Mouse (Mus musculus): ENCODE results near the gene Pappa. TPM values are rescaled to one million over a fixed set of nuclear protein-coding genes. Genes with fewer than 3 reads are reported as not detected.
A peak's percentile ranks its signal among the peaks of the same experiment; 100 is the strongest.

Gene Pappa
- 0.30 and 0.57 TPM in 2 replicates for polyA plus RNA-seq (2012; rRNA removed)

DNA sequence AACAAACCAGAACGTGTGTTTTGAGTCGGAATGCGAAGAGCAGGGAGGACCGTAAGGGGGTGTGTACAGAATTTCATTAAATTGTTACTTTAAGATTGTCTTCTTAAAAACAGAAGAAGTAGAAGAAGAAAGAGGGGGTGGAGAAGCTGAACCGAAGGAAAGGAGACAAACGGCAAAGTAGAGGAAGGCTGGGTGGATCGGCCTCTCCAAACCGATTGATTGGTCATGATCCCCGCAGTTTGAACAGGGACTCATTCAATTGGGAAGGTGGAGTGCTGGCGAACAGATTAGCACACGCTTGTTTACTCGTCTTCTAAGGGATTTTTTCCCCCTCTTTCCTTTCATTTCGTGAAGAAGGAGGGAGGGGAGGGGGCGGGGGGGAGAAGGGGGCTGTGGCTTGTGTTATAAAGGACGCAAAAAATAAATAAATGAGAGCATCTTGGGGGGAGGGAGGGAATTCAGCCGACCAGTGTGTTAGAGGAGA lies at the start of gene Pappa:
TSS of gene Pappa (plus strand) at position 434 of the 484 bp plus-strand sequence.
- DNase-seq (ENCODE audit: low read depth) = no peak

DNA sequence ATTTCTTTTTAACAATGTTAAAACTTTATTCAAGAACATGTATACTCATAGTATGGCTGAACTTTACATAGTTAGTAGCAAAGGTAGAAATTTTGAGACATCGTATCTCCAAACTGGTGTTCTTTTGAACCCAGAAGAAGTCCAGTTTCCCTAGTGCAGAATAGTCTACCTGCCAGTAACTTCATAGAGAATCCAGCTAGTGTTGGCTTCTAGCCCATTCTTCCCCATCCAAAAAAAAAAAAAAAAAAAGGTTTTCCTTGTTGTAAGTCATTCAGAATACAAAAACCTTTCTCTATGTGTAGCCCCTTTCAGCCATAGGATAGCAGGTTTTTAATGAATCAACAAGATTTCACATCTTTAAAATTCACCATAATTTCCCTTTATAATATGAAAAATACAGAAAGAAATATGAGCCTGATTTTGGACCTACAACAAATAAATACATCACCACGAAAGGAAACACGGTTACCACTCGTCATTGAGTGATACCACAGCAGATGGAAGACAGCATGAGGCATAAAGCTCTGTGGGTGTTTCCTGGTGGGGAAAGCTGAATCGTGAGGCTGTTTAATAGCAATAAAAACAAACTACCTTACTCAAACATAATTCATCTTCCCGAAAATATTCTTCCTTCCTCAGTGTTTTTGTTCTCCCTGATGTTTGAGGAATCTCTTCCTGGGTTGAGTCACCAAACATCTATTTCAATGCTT lies 45.9 kb upstream of the Pappa start:
- no peak for DNase-seq (ENCODE audit: low read depth)

DNA sequence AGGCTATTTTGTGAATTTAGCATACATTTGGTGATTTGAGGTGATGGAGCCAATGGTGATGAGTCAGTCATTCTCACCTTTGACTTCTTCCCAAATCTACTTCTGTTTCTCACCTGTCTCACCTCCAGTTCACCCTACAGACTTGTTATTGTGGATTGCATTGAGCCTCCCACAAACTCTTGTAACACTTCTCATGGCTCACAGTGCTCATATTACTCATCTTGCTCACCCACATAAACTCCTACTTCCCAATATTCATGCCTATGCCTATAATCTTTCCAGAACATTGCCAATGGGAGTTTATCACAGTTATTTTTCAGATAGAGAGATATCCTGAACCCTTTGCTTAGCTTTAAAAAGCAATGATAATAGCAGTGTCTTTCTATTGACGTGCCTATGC lies 37.1 kb upstream of the Pappa start:
- DNase-seq (ENCODE audit: low read depth) = peak; percentile 28

DNA sequence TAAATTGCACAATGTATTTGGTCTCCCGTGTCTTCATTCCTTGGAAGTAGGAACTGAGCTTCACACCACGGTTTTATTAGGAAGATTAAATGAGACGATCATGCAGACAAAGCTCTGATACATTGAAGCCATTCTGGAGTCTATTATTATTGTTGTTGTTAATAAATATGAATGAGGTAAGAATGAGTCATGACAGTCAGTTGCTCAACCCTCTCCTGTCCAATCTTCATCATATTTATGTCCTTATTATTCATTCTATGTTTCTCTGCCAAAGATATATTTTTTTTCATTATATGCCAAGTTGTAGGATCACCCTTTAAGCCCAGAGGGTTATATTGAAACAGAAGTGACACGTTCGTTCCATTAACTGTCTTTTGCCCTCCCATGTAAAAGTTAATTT lies 36.4 kb upstream of the Pappa start:
- DNase-seq (ENCODE audit: low read depth) = no peak

DNA sequence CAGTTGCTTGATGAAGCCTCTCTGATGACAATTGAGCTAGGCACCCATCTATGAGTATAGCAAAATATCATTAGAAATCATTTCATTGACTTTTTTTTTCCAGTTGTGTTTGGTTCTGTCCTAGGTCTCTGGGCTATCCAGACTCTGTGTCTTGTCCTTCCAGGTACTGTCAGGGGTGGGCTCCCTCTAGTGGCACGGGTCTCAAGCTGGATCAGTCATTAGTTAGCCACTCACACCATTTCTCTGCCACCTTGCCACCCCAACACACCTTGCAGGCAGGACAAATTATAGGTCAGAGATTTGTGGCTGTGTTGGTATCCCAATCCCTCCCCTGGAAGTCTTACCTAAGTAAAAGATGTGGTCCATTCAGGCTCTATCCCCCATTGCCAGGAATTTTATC lies 31.8 kb upstream of the Pappa start:
- no peak for DNase-seq (ENCODE audit: low read depth)

DNA sequence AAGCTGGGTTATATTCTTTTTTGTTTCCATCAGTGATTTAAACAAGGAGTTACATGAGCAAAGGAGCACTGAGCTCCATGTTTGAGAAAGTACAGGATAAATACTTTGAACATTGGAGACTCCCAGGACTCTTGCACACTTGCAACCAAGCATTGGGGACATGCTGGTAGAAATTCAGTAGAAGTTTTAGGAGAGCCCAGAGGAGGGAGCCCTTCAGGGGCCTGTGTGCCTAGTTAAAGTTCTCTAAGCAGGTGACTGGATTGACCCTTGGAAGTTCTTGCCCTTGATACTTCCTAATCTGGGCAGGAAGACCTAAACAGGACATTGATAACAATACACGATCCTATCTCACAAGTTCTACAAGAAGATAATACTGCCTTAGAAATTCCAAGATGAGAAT lies 3.6 kb upstream of the Pappa start:
- no peak for DNase-seq (ENCODE audit: low read depth)

DNA sequence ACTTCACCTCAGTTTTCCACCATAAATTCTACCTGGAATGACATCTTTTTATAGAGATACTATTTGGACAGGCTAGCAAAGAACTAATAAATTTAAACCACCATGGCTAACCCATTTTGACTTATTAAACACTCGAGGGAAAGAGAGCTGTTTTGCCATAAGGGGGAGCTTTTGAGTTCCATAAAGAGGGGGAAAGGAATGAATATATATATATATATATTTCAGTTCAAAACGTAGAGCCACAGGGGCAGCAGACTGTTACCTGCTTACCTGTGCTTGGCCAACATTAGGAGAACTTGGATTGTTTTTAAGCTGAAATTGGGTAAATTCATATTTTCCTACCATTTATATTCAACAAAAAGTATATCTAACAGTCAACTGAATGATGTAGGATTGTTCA lies 1.1 kb upstream of the Pappa start:
- no peak for DNase-seq (ENCODE audit: low read depth)

DNA sequence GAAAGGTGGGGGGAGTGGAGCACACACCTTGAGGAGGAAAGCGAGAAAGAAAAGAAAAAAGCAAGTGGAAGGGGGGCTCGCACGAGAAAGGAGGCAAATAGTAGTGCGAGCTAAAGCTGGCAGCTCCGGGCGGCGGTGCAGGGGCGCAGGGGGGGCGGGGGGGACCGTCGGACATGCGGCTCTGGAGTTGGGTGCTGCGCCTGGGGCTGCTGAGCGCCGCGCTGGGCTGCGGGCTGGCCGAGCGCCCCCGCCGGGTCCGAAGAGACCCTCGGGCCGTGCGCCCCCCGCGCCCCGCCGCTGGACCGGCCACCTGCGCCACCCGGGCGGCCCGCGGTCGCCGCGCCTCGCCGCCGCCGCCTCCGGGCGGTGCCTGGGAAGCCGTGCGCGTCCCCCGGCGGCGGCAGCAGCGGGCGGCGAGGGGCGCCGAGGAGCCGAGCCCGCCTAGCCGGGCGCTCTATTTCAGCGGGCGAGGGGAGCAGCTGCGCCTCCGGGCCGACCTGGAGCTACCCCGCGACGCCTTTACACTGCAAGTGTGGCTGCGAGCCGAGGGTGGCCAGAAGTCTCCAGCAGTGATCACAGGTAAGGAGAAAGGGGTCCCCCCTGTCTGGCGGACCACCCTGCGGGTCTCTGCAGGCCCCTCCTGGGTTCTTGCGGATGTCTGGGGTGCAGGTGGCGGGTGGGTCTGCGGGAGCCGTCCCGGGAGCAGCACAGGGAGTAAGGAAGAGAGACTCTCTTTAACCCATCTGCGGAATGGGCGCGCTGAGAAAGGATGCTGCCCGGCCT lies 586 bp downstream of the Pappa start:
- DNase-seq (ENCODE audit: low read depth) = no peak

DNA sequence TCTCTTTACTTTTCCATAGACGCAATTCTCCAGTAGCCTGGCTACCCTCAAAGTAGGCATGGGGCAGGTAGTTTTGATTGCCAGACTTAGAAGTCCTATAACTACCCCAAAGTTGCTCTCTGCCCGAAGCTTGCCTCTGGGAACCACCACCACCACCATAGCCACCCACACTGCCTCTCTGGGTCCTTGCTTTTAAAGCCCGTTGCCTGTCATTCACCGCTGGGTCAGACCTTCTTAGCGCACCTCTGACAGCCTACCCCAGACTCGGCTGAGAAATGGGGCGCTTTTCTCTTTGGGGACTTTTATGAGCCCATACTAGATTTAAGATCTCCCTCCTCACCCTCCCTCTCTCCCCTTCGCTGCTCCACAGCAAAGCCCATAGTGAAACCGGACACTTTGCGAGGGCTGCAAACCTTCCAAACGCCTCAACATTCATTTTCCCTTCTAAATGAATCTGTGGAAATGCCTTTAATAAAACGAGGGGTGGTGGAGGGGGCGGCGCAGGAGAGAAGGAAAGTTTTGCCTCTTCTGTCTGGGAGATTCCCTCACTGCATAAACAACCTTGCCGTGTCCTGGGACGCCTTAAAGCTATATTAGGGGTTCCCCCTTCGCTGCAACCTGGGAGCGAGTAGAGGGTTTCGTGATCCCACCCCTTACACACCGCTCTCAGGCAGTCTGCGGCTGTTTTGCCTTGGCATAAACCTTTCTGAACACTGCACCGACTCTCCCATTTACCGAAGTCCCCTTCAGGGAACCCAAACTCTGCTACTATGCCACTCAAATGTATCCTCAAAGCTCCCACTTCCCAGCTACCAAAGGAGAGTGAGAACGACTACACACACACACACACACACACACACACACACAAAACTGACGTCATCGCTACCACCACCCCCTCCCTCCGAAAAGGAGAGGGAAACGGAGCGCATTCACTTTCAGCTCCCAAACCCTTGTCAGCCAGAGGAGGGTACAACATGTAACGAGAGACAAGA lies 1.7 kb downstream of the Pappa start:
- DNase-seq (ENCODE audit: low read depth) = no peak

DNA sequence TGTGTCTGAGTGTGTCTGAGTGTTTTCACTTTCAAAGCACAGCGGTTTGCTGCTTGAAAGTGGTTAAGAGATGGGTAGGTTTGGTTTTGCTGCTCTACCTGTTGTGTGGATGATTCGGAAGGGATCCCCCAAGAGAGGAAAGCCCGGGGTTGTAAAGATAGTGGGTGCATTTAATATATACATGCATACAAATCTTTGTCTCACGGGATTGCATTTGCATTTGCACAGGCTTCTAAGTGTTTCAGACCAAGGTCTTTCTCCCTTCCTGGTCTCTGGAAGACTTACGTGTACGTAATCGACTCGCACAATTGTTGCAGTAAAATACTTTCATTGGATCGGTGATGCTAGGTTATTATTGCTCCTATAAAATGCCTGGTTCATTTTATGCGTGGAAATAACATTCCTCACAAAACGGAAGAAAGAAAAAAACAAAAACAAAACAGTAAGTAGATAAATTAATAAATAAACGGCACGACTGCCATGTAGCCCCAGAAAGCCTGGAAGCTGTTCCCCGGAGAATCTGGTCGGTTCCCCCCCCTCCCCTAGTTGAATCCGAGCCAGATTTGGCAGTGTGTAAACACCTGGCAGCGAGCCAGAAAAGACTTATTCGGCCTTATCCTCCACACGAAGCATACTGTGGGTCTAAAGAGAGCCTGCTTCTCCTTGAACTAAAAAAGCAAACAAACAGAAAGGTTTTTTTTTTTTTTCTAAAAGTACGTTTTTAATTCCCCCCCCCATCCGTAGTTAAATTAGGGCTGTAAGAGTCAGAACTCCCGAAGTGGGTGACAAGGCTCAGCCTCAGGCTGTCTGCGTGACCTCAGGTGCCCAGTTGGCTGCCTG lies 2.7 kb downstream of the Pappa start:
- DNase-seq (ENCODE audit: low read depth) = no peak

DNA sequence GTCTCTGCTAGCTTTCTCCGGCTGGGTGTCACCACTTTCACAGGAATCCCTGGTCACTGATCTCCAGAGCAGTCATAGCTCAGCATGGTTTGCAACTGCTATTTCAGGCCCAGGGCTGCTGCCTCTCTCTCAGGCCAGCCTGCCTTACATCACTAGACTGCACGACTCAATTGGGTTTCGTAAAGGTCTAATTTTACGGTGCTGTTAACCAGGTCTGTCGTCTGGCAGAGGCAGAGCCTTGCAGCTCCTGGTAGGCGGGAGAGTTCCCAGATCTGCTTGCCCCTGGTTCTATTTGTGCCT lies 3.3 kb downstream of the Pappa start:
- no peak for DNase-seq (ENCODE audit: low read depth)

DNA sequence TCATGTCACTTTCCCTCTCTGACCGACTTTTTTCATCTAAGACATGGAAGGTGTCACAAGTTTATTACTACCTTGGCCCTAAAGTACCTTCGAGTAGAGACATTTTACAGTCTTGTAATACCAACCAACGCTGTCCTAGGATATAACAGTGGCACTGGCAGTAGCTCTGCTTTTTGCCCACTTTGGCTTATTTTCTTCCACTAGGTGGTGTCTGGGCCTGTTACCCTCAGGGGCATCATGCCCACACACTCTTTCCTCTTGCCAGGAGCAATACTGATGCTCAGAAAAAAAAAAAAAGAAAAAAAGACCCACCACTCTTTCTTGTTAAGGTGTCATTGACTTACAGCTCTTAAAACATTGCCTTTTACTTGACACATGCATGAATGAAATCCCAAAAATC lies 8.7 kb downstream of the Pappa start:
- DNase-seq (ENCODE audit: low read depth) = no peak

DNA sequence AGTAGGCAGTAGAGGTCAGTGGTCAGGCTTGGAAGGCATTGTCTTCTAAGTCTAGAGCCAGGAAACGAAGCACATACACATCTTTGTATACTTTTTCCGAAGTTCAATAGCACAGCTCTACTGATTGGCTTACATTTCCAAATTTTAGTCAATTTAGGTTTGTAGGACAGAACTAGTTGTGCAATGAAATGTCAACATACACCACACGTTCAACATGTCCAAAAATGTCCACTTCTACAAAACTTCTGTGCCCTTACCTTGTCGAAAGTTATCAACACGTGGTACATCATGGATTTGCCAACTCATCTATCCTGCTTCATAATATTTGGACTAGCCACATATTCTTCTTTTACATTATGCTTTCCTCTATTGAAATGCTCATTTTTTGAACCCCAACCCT lies 10.4 kb downstream of the Pappa start:
- DNase-seq (ENCODE audit: low read depth) = no peak

DNA sequence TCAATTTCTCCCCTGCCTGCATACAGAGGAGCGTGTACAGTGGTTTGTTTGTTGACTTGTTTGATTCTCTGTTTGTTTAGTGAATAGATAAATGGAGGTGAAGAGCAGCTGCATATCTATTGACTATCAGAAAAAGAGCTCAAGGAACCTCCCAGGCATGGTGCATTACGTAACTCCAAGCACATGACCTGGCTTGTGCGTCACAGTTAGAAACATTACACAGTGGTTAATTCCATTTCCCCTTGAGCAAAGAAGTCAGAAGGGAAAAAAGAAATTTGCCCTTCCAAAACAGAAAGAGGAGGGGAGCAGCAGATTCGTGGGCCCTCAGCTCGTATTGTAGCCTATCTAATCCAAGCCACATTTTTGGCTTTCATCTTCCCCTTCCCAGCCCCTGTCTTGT lies 11.1 kb downstream of the Pappa start:
- DNase-seq (ENCODE audit: low read depth) = no peak

DNA sequence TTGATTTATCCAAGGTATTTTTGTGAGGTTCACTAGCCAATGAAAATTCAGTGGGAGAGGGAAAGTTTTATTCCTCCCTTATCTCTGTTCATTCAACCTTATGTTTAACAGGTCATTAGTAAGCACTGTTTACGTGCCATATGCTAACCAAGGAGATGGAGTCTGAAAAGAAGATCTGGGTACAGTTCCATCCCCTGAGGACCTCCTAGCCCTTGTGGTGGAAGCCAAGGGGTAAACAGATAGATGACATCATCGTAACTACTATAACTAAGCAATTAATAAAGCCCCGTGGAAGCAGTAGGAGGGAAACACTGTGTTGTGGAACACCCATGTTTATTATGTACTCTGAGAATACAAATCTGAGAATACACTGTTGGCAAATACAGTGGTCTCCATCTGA lies 12.6 kb downstream of the Pappa start:
- DNase-seq (ENCODE audit: low read depth) = no peak

DNA sequence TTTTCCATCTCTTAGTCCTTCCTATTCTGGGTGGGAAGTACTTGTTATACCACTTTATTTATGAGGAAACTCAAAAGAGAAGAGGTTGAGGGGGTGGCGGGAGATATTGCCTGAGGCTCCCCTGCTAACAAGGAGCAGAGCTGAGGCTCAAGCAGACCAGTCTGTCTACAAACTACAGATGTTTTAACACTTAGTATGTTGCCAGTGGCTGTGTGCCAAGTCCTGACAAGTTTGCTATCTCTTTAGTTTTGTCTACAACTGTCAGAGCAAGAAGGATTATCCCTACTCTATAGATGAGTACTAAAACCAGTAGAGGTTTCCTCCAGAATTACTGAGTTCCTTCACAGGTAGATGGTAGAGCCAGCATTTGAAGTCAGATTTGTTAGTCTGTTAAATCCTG lies 23.0 kb downstream of the Pappa start:
- DNase-seq (ENCODE audit: low read depth) = no peak

DNA sequence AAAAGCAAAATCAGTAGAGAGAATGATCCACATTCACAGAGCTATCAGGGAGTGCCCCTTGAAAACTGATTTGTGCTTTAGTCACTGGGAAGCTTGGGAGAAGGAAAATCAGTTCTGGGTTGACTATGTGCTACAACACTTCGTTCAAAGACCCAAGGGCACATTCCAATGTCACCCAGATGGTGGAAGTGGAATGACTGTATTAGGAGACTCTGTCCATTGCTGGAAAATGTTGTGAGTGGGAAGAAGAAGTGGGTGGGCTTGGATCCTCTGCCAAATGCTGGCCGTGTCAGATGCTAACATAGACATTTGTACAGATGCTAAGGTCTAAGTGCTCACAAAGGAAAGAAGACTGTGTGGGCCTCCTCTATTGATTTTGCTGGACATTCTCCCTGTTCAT lies 29.6 kb downstream of the Pappa start:
- DNase-seq (ENCODE audit: low read depth) = no peak

DNA sequence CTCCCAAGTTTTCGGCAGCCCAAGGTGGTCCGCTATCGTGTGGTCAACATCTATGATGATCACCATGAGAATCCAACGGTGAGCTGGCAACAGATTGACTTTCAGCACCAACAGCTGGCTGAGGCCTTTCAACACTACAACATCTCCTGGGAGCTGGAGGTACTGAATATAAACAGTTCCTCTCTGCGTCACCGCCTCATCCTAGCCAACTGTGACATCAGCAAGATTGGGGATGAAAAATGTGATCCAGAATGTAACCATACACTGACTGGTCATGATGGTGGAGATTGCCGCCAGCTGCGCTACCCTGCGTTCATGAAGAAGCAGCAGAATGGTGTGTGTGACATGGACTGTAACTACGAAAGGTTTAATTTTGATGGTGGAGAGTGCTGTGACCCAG lies 32.3 kb downstream of the Pappa start:
- DNase-seq (ENCODE audit: low read depth) = no peak

DNA sequence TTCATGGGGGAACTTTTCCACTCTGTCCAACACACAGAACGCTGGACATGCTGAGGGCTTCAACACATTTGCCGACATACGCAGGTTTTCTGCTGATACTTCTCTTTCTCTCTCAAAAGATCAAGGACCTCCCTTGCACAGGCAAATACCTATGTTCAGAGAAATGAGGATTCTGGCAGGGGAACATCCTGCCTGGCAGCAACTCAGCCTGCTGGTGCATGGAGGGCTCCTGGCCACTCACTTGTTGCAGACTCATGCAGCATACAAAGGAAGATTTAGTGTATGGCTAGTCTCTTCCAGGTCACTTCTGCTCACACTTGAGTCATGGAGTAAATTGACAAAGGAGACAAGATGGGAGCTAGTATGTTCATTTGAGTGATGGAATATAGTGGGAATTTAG lies 34.7 kb downstream of the Pappa start:
- no peak for DNase-seq (ENCODE audit: low read depth)

DNA sequence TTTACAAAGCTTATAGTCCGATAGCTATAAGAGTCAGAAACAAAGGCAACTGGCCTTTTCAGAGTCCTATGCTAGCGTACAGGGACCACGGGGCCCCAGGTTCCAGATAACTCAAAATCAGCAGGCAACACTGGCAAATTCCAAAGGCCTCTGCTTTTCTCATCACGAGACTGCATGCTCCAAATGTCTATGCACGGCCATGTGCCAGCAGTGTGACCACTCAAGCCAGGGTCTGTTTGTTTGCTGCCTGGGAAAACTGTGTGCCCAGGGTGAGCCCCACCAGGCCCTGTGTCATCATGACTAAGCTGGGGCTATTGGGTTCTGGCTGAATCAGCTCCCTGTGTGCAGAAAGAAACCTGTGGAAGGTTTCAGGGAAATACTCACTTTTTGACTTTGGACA lies 35.5 kb downstream of the Pappa start:
- no peak for DNase-seq (ENCODE audit: low read depth)

DNA sequence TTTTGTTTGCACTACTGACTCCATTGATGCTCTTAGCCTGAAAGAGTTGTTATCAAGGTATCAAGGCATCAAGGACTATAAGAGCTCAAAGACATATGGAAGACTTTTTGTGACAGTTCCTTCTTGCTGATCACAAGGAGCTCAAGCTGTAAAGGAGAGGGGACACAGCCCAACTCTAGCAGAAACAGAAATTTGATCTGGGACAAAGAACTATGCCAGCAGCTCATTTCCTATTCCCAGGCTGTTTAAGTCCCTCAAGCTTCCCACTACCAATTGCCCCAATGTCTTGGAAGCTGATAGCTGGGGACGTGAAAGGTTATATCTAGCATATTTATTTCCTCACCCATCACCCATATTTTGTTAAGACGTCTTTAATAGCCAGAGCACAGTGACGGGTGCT lies 39.7 kb downstream of the Pappa start:
- no peak for DNase-seq (ENCODE audit: low read depth)

Measured in gonadal fat pad, adult 2 months (tissue).